Mouse (Mus musculus) monocyte, adult 5-6 weeks (primary cell): ENCODE measurements around the gene Dusp18. TPM values are rescaled to one million over a fixed set of nuclear protein-coding genes. Genes with fewer than 3 reads are reported as not detected.
A peak's percentile ranks its signal among the peaks of the same experiment; 100 is the strongest.

Experiments
- ATAC-seq: fragments of 153-309, 156-312 bp; replicated peaks from 2 replicates; pipeline ENCODE4 v1.8.0; 2017; ENCODE audit warnings: mild to moderate bottlenecking; ENCODE audit not compliant: low TSS enrichment, insufficient number of reproducible peaks, severe bottlenecking, poor library complexity, low FRiP score
- total RNA-seq: library from RNA; stranded (forward); fragments of 200-1000, 200-491, 200-594 nt; gene quantifications from 3 replicates; pipeline ENCODE4 v1.2.3, GENCODE M21; 2017

Dusp18 gene
- 0.29 to 1.8 TPM (median 0.57 TPM) in 3 replicates for total RNA-seq

DNA sequence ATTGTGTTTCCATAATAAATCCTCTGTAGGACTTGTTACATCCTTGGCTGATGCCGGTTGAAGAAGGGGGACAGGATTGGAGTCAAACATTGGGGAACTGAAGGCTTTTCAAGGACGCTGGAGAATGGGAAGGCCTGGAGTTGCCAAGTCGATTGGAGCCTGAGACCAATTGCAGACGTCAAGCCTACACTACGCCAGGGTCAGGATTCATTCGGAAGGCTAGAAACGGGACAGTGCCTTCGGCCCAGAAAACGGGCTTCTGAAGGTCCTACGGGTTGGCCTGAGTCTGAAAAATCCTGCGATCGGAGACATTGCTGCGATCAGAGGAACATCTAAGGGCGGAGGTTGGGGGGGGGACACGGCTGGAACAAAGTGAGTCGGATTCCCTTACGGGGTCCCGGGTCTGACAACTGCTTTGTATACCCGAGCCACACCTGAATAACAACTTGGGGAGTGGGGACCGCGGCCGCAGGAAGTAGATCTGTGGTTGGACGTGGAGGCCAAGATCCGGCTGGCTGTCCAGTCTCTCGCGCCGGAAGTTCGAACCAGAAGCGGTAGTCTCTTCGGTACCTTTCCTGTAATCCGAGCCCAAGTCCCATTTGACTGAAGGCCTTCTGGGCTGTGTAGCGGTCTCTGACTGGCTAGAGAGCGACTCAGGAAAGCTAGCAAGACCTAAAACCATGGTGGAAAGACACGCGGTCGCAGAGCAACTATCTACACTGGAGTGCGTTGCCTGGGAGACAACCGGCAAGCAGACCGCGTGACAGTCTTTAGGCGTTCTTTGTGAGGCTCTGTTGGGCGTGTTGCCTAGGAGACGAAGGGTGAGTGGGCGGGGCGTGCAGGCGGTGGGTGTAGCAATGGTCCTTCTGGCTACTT, at the start of gene Dusp18, which contains the start of gene 4921536K21Rik:
TSS of gene Dusp18 (plus strand) at position 835 of the 876 bp plus-strand sequence.
TSS of gene 4921536K21Rik (minus strand) at position 693 of the 876 bp plus-strand sequence.
- ATAC-seq = peak; percentile 98

DNA sequence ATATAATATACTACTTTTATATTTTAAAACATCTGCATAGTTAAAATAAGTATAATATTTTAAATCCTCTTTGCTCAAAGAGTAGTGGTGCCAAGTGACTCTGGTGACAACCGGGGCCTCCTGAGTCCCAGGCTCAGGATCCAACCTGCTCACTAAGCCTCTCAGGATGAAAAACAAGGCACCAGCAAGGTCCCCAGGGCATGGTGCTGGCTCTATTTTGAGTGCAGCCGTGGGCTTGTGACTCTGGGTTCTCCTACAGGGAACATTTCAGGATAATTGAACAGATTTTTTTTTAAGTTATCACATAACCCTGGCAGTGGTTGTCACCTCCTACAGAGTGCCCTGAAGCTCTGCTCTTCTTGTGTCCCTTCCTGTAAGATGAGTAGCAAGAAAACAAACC, 48.7 kb upstream of the Dusp18 start:
- no peak for ATAC-seq

DNA sequence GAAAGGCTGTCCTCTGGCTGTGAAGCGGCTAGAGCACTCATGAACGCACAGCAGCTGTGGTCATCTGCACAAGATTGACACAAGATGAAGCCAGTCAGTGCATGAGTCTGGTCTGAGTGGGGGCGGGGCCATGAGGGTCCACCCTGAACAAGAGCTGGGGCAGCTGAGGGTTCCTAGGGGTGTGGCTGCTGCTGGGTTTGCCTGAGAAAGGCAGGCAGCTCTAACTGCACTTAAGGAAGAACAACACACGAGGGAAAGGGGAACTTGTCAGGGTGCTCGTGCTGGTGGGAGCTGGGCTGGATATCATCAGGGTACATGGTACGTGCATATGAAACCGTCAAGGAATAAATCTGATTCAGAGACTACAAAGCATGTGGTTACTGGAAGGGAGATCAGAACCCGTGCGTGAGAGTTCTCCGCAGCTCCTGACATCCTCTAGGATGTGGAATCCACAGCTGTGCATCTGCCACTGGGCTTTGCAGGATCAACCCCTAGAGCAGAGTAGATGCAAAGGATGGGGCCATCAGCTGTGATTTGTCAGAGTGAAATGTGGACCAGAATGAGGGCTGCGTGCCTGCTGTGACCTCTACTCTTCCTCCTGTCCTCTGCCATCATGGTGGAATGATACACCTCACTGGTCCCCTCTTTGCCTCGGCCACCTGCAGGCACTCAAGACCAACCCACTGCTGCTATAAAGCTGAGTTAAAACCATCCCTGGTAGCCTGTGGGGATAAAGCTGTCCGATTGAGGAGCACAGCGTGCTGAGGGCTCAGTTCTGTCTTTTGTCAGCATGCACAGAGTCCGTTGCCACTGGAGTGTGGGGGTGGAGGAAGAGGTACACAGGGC, 45.3 kb upstream of the Dusp18 start:
- no peak for ATAC-seq

DNA sequence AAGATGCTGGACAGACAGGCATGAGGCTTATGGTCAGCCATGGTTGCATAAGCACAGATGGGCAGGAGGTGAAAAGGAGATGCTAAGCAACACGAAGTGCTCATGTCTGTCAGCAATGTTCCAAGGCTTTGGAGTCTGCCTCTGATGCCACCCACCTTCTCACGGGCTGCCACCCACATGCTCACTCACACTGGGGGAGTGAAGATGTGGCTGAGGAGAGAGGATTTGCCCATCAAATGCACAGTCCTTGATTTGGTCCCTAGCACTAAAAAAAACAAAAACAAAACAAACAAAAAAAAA, 44.8 kb upstream of the Dusp18 start:
- no peak for ATAC-seq

DNA sequence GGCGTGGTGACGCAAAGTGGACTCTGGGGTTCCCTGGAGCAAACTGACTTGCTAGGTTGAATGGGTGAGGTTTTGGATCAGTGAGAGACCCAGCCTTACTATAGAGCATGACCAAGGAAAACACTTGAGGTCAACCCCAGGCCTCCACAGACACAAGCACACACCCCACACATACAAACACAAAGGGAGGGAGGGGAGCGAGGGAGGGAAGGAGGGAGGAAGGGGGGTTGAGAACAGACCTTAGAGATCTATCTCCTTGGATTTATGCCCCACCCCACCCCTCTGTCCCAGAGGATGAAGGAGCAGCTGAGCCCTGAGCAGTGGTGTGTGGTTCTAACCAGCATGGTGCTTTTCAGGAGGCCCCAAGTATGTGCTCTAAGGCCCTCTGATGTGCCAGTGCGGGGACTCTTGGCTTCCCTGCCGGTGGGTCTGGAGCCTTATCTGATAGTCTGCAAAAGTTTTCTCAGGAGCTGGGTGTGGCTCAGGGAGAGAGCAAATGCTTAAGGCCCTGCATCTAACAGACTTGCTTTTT, 44.2 kb upstream of the Dusp18 start:
- ATAC-seq = no peak

DNA sequence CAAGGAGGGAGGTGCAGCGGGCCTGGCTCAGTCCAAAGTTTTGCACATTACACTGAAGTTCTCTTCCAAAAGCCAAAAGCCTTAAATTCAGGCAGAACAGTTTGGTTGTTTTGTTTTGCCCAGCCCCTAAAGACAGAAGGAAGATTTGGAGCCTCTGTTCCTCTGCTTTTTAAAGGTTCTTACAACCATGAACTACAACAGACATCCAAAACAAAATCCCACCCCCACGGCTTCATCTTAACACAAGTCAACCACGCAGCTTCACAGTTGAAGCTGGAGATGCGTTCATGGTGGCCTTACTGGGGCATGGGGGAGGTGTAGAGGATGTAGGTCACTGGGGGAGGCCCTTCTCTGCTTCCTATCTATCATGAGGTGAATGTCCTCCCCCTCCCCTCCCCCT, 43.2 kb upstream of the Dusp18 start:
- no peak for ATAC-seq

DNA sequence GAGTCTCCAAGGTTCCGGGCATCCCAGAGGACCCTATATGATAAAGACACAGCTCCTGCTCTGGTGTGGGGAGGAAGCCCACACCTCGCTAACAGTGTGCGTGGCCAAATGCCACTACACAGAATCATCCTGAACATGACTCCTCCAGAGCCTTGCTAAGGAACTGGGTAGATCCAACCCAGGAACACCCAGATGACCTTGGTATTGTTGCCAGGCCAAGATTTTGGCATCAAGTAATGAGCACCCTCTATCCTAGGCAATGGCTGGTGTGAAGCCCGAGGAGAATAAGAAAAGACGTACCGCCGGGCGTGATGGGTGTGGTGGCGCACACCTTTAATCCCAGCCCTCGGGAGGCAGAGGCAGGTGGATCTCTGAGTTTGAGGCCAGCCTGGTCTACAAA, 42.0 kb upstream of the Dusp18 start:
- ATAC-seq = no peak

DNA sequence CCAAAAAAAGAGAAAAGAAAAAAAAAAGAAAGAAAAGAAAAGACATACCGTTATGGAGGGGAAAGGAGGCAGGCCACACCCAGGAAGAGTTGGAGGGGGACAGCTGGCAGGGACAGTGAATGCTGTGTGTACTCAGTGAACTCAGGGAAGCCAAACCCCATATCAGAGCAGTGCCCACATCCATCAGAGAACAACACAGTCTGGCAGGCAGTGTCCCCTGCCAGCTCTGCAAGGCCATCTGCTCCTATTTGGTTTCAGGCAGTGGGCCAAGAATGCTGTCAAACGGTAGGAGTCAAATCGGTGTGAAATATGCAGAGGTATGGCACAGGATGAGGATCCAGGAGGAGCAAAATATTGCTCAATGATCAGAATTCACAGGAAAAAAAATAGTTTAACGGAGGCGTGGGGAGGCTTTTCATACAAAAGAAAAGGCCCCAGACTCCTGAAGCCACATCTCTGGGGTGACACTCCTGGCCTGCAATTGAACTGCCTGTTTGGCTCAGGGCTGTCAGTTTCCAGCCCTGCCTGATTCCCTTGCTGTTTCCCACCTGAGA, 41.5 kb upstream of the Dusp18 start:
- ATAC-seq = no peak

DNA sequence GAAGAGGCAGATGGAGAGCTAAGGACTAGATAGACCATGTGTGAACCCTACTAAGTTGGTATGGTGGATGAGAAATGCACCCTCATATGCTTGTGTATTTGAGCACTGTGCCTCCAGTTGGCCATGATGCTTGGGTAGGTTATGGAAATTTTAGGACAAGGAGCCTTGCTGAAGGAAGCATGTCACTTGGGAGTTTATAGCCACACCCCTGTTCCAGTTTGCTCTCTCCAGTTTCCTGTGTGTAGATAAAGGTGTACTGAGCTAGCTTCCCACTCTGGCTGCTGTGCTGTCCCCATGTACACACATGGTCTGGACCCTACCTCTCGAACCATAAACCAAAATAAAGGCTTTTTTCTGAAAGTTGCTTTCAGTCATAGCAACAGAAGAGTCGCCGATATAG, 40.9 kb upstream of the Dusp18 start:
- no peak for ATAC-seq

DNA sequence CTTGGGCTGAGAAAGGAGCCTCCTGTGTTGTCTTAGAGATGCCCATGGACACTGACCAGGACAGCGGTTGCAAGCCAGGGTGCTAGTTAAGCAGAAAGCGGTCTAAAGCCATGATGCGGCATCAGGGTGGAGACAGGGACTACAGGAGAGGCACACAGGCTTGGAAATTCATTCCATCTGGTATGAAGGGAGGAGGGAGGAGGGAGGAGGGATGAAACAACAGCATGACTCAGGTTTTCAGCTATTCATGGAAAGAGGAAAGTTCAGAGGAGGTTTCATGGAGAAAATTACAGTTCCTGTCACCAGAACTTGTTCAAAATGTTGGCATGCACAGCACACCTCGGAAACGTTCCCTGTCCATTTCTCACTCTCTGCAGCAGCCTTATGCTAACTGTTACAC, 39.2 kb upstream of the Dusp18 start:
- no peak for ATAC-seq

DNA sequence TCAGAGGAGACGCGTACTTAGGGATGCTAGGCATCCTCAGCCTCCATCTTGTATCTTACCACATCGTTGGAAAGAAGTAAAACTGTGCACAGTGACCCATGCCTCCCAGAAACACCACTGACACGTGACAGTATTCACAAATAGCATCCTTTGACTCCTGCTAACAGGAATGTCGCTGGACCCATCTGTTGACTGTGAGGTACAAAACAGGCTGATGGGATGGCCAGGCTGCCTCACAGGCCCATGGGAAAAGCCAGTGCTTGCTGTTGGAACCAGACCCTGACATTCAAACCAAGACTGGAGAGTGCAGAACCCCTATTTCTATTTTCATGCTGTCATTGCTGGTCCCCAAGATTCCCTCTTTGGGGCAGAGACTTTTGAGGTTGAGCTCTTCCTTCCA, 37.1 kb upstream of the Dusp18 start:
- ATAC-seq = no peak

DNA sequence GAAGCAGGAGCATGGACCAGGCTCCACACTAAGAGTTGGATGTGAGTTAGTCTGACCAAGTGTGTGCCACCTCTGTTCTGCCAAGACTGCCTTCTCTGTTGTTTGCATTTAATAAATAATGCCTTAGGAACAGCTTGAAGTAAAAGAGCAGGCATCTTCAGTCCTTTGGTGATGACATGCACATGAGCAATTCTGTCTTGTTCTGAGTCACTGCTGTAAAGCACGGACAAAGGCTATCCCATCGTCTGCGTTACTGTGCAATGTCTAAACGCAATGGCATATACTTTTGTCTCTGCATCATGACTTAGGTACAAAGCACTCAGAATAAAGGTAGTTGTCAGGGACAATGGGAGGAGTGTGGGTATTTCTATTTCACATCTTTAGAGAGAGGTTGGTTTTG, 35.3 kb upstream of the Dusp18 start:
- ATAC-seq = no peak

DNA sequence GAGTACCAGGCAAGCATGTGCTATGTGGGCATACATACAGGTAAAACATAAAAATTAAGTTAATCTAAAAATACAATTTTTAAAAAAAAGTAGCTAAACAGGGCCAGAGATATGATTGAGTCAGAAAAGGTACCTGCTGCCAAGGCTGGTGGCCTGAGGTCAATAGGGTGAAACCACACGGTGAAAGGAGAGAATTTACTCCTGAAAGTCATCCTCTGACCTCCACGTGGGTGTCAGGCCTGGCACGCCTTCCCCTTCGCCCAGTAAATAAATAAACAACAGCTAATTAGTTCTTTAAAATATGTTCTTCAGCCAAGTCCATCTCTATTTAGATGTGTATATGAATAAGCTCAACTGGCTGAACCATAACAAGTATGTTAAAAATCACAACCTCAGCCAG, 34.7 kb upstream of the Dusp18 start:
- ATAC-seq = no peak

DNA sequence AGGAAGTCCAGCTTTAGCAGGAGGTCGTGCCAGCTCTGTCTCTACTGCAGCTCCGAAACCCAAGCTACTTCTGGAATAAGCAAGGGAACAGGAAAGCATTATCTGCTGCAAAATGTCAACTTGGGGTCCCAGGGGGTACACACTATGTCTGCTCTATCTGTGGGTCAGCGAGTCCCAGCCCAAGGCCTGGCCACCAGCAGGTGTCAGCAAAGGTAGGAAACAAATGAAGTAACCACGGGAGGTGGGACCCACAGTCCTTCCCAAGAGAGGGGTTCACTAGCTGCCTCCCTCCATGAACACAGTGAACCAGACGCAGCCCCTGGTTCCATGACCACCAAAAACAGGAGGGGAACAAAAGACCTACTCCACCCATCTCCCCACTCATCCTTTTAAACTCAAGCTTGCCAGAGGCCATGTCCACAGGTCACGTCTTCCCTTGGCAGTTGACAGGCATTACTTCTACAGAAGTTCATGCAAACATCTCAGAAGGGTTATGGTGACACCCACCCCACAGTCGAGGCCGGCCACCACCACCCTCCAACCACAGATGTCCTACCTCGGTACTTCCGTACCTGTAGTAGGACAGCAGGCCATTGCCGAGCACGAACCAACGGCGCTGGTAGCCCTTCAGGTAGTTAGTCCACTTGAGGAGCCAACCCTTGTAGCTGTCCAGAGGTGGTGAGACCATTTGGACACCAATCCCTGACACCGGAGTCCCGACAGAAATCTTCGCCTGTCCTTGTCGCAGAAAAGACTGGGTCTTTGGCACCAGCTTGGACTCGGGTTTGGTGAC, 32.2 kb upstream of the Dusp18 start:
- ATAC-seq = no peak

DNA sequence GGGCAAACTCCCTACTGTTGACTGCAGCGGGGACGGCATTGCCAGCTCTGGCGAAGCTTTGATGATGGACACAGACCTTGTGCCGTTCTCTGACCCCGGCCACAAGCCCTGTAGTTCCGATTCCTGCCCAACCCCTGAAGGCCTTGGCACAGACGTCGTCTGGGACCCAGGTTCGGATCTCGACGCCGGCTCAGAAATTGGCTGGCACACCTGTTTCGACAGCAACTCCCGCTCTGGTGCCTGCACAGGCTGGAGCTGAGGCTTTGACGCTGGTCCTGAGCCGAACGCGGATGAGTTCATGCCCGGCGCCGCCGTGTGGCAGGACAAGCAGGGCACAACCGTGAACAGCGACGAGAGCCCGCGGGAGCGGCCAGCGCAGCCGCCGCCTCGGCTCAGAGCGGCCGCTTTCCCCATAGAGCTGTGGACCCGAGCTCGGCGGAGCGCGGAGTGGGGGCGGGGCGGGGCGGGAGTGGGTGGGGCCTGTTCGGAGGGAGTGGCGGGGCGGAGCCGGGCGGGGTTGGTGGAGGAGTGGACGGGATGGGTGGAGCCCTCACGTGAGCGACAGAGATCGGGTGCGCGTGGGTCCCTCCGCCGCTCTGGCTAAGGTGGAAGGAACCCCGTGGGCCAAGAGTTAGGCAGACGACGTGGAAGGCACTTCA, 31.5 kb upstream of the Dusp18 start, which contains the start of gene Osbp2:
TSS of gene Osbp2 (minus strand) at position 450 of the 659 bp plus-strand sequence.
- ATAC-seq = peak; percentile 57

DNA sequence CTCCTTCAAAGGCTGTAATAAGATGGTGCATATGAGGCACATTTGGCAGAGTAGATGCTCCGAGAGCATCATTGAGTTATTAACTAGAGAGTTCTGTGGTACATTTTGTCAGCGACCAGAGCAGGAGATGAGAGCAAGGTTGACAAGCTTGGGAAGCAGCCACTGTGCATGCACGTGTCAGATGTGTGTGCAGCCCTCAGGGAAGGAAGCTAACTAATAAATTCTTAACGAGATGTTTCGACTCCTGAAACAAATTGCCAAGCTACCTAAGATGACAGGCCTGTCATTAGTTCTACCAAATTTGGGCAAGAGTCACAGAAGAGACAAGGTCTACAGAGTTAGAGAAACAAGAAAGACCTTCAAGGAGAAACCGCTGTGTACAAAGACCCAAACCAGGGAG, 30.7 kb upstream of the Dusp18 start:
- ATAC-seq = no peak

DNA sequence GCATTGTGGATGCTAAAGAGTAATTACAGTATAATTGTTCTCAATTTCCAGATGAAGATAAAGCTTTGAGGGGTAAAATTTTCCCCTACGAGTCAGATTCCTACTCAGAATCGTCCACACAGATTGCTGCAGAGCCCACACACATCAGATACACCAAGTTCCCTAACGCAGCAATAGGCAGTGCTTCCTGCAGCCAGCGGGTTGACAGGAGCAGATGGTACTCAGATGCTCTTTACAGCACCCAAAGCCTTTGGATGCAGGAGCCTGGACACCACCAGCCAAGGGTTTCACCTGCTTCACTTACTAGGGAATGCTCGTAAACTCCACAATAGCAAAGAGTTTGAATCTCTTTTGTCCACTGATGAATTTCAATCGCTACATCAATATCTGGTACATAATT, 18.6 kb upstream of the Dusp18 start:
- ATAC-seq = no peak

DNA sequence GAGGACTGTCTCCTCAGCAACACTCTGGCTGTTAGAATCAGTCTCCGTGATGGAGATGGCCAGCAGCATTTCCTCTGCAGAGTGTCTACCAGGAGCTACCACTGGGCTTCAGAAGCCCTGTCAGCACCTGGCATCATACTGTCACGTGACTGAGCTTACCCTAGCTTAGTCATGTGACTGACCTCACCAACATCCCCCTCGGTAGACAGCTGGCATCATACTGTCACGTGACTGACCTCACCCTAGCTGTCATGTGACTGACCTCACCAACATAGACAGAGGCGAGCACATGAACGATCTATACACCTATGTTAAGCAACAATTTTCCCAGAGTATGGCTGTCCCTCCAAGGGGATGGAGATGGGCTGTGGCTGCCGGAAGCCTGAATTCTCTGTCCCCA, 16.4 kb upstream of the Dusp18 start:
- ATAC-seq = 0 out of 2 replicates have a peak, but pooled peaks have one; percentile 17
